Mouse (Mus musculus) myocyte (in vitro differentiated cells): ENCODE data around the gene Rnf217. TPM values are rescaled to one million over a fixed set of nuclear protein-coding genes. Genes with fewer than 3 reads are reported as not detected.

ENCODE experiments used
- H3K27me3 ChIP-seq: one replicate; pipeline ENCODE4 v1.6.1; 2011; ENCODE audit not compliant: control insufficient read depth, insufficient read depth, insufficient read length
- H3K36me3 ChIP-seq: one replicate; pipeline ENCODE4 v1.6.1; 2011; ENCODE audit not compliant: control insufficient read depth, insufficient read depth
- H3K4me2 ChIP-seq: one replicate; pipeline ENCODE4 v1.6.1; 2011; ENCODE audit warnings: low read depth, control low read depth
- H3K4me3 ChIP-seq: one replicate; pipeline ENCODE4 v1.5.1; 2011; ENCODE audit warnings: mild to moderate bottlenecking, control low read depth, moderate library complexity
- H3K79me2 ChIP-seq: one replicate; pipeline ENCODE4 v1.6.1; 2011; ENCODE audit not compliant: control insufficient read depth, insufficient read depth
- H3ac ChIP-seq: one replicate; pipeline ENCODE4 v1.6.1; 2011; ENCODE audit not compliant: control insufficient read depth, insufficient read length
- CEBPB ChIP-seq: IDR thresholded peaks from 2 replicates; pipeline ENCODE4 v1.6.1; 2011; ENCODE audit warnings: mild to moderate bottlenecking, moderate library complexity; ENCODE audit not compliant: poor library complexity, insufficient read depth, severe bottlenecking
- E2F4 ChIP-seq: IDR thresholded peaks from one replicate; pipeline ENCODE4 v1.6.1; 2011; ENCODE audit warnings: mild to moderate bottlenecking, control low read depth, moderate library complexity; ENCODE audit not compliant: insufficient read depth
- MAX ChIP-seq: IDR thresholded peaks from one replicate; pipeline ENCODE4 v1.6.1; 2011; ENCODE audit warnings: low read depth, mild to moderate bottlenecking, control low read depth
- MYOD1 ChIP-seq, 3 experiments: IDR thresholded peaks; one replicate each; pipeline ENCODE4 v1.6.1; 2011; ENCODE audit warnings: control low read depth in 2 of 3, low read depth in 2 of 3, mild to moderate bottlenecking in 2 of 3, moderate library complexity in 1 of 3; ENCODE audit not compliant: insufficient read length in 2 of 3, control insufficient read depth in 1 of 3
- MYOG ChIP-seq, 3 experiments: IDR thresholded peaks; one replicate each; pipeline ENCODE4 v1.6.1; 2011; ENCODE audit warnings: control low read depth in 2 of 3, low read depth in 2 of 3, mild to moderate bottlenecking in 2 of 3; ENCODE audit not compliant: insufficient read length in 2 of 3, control insufficient read depth in 1 of 3, insufficient read depth in 1 of 3
- POLR2A ChIP-seq: IDR thresholded peaks from one replicate; pipeline ENCODE4 v1.6.1; 2011; ENCODE audit warnings: low read depth, mild to moderate bottlenecking, control low read depth, moderate library complexity; ENCODE audit not compliant: insufficient read length
- POLR2AphosphoS2 ChIP-seq: IDR thresholded peaks from one replicate; pipeline ENCODE4 v1.6.1; 2011; ENCODE audit warnings: low read depth, control low read depth; ENCODE audit not compliant: insufficient read length
- REST ChIP-seq: IDR thresholded peaks from one replicate; pipeline ENCODE4 v1.6.1; 2011; ENCODE audit warnings: mild to moderate bottlenecking, control low read depth, moderate library complexity; ENCODE audit not compliant: insufficient read depth, insufficient read length
- SRF ChIP-seq: IDR thresholded peaks from one replicate; pipeline ENCODE4 v1.6.1; 2011; ENCODE audit warnings: low read depth; ENCODE audit not compliant: control insufficient read depth, insufficient read length
- TCF12 ChIP-seq: IDR thresholded peaks from one replicate; pipeline ENCODE4 v1.6.1; 2011; ENCODE audit warnings: mild to moderate bottlenecking, control low read depth; ENCODE audit not compliant: poor library complexity, insufficient read depth, severe bottlenecking
- TCF3 ChIP-seq: IDR thresholded peaks from one replicate; pipeline ENCODE4 v1.6.1; 2011; ENCODE audit warnings: low read depth, control low read depth; ENCODE audit not compliant: insufficient read length
- USF1 ChIP-seq: IDR thresholded peaks from one replicate; pipeline ENCODE4 v1.6.1; 2011; ENCODE audit warnings: low read depth, mild to moderate bottlenecking, control low read depth, moderate library complexity
- polyA plus RNA-seq: library from polyadenylated mRNA; unstranded; fragments of >200 nt; fragmentation: generic; extraction: Trizol; gene quantifications from one replicate; pipeline ENCODE4 v1.2.1, GENCODE M21; 2012; ENCODE audit warnings: missing spikeins

The Rnf217 gene
- polyA plus RNA-seq, 1 experiment: 5.8 TPM

DNA sequence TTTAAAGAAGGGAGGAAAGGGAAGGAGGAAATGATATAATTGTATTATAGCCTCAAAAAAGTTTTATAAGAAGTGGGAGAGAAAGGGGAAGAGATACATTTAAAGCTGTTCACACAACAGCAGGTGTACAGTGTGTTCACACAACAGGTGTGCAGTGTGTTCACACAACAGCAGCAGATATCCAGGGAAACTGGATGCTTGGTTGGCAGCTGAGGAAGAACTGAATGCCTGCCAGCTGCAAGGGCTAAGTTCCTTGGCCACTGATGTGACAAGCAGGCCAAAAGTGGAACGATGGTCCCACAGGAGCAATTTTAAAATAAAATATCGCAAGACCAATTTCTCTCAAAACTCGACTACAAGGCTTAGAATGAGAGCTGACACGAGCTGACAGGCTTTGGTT is 35.7 kb downstream of the Rnf217 start:
- Histone ChIP-seq H3K79me2 (peaks cover 94% of the 10 kb centered on the region), H3K4me2 (no peak overlapping the region), H3K27me3 (no peaks in the 10 kb centered on the region), H3ac (no peak overlapping the region), H3K36me3 (no peaks in the 10 kb centered on the region), H3K4me3 (no peak overlapping the region)
- TF ChIP-seq TCF3: peak; percentile 71
- peak; percentile 49 to 93 (median 72) for TF ChIP-seq MYOG (IDR thresholded peaks at IDR 0.05; ENCODE audit: control insufficient read depth in 1 of 3, insufficient read depth in 1 of 3, insufficient read length in 2 of 3, low read depth in 2 of 3)
- no peak for TF ChIP-seq CEBPB
- no peak for TF ChIP-seq REST
- peak; percentile 63 for TF ChIP-seq TCF12
- TF ChIP-seq POLR2AphosphoS2: no peak
- TF ChIP-seq MAX: no peak
- TF ChIP-seq MYOD1 (IDR thresholded peaks at IDR 0.05; ENCODE audit: control insufficient read depth in 1 of 3, insufficient read length in 2 of 3, low read depth in 2 of 3): peak; percentile 15 to 93 (median 88)
- no peak for TF ChIP-seq SRF
- no peak for TF ChIP-seq POLR2A

DNA sequence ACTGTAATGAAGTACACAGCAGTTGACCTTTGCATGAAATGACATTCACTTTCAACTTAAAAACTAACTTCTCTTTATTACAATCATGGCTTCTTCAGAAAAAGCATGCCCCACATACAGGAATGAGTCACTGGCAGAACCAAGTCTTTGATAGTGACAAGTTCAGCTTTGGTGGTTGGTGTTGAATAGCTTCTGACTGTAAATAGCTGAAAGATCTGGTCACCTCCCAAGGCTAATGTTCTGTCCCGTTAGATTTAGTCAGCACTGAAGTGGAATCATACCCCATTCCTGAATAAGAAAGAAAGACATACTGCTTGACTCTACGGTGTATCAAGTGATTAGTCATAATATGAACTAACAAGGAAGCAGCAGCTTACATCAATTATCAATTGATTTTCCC is 51.7 kb downstream of the Rnf217 start:
- Histone ChIP-seq H3ac (no peak overlapping the region), H3K79me2 (peaks cover 100% of the 10 kb centered on the region), H3K27me3 (no peaks in the 10 kb centered on the region), H3K4me2 (peak overlapping the region; percentile 50), H3K36me3 (no peaks in the 10 kb centered on the region), H3K4me3 (no peak overlapping the region)
- no peak for TF ChIP-seq TCF12
- TF ChIP-seq USF1: no peak
- TF ChIP-seq TCF3: no peak
- no peak for TF ChIP-seq SRF
- TF ChIP-seq POLR2AphosphoS2: no peak
- TF ChIP-seq E2F4: no peak
- TF ChIP-seq MYOG (IDR thresholded peaks at IDR 0.05; ENCODE audit: control insufficient read depth in 1 of 3, insufficient read depth in 1 of 3, insufficient read length in 2 of 3, low read depth in 2 of 3): no peak
- TF ChIP-seq MAX: no peak

DNA sequence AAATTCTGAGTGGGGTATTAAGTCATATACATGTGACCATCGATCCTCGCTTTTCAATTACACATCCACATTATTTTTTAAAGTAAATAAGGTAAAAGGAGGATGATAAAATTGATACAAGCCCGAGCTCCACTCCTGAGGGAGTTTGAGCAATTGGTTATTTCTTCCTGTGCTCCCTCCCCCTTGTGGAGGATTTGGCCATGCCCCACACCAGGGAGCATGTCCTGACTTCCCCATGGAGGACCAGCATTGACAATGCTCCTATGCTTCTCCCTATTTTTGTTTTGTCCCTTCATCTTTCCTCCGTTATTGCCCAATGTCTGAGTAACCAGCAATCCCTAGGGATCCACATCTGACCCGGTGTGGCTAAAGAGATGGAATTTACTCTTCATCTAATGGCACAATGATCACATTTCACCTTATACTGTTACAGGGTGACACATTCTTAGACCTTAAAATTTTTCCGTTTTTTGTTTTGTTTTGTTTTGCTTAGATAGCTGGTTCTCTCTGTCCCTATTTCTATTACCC is 53.5 kb downstream of the Rnf217 start:
- peaks cover 100% of the 10 kb centered on the region for H3K79me2 ChIP-seq
- no peak overlapping the region for H3ac ChIP-seq
- H3K36me3 ChIP-seq: no peaks in the 10 kb centered on the region
- H3K27me3 ChIP-seq: no peaks in the 10 kb centered on the region
- no peak for TF ChIP-seq TCF3
- peak; percentile 83 for TF ChIP-seq CEBPB
- no peak for TF ChIP-seq POLR2AphosphoS2
- no peak for TF ChIP-seq SRF
- no peak for TF ChIP-seq POLR2A
- H3K4me3 ChIP-seq: no peak overlapping the region
- H3K4me2 ChIP-seq: no peak overlapping the region

DNA sequence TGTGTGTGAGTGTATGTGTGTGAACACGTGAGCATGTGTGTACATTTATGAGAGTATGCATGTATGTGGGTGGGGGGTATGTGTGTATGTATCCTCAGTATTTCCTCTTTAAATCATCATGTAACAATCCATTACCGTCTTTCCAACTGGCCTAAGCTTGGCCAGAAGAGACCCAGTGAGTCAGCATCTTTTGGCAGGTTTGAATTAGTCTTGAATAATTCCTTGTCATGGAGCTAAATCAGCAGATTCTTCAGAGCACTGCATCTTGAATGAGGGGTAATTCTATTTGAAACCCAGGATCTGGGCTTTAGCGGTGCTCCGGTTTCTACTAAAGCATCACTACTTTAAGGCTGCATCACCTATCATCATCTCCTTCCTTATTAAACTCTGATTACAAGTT is 55.7 kb downstream of the Rnf217 start:
- Histone ChIP-seq H3ac (no peak overlapping the region), H3K79me2 (peaks cover 98% of the 10 kb centered on the region)

DNA sequence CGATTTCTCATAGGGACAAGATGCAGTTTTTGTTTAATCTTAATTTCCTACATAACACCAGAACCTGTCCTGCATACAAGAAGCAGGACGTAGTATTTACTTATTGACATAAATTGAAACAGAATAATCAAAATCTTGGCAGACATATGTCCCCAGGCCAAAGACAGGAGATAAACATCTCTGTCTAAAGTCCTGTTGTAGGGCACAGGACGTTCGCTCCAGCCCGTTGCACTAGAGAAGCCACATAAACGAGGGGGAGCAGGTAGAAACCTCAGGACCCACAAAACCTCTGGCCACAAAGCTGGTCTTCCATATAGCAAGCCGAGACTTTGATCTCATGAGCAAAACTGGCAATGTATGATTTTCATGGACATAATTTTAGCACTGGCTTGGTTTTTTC is 57.1 kb downstream of the Rnf217 start:
- TF ChIP-seq POLR2A (no peak), SRF (no peak), REST (no peak)
- H3K27me3 ChIP-seq: no peaks in the 10 kb centered on the region
- no peak overlapping the region for H3K4me2 ChIP-seq
- H3K4me3 ChIP-seq: no peak overlapping the region
- peaks cover 98% of the 10 kb centered on the region for H3K79me2 ChIP-seq
- H3K36me3 ChIP-seq: no peaks in the 10 kb centered on the region
- no peak overlapping the region for H3ac ChIP-seq

More for the DNA sequence above, 55.7 kb downstream of the Rnf217 start:
- Histone ChIP-seq H3K27me3 (no peaks in the 10 kb centered on the region), H3K4me2 (no peak overlapping the region), H3K36me3 (no peaks in the 10 kb centered on the region), H3K4me3 (no peak overlapping the region)
- TF ChIP-seq USF1: no peak
- no peak for TF ChIP-seq E2F4
- TF ChIP-seq MAX: no peak
- no peak for TF ChIP-seq MYOD1 (IDR thresholded peaks at IDR 0.05; ENCODE audit: control insufficient read depth in 1 of 3, insufficient read length in 2 of 3, low read depth in 2 of 3)
- no peak for TF ChIP-seq MYOG (IDR thresholded peaks at IDR 0.05; ENCODE audit: control insufficient read depth in 1 of 3, insufficient read depth in 1 of 3, insufficient read length in 2 of 3, low read depth in 2 of 3)
- TF ChIP-seq SRF: no peak
- no peak for TF ChIP-seq TCF12
- no peak for TF ChIP-seq CEBPB

- TF ChIP-seq REST: no peak
- no peak for TF ChIP-seq POLR2AphosphoS2
- no peak for TF ChIP-seq E2F4
- no peak for TF ChIP-seq POLR2A
- TF ChIP-seq SRF: no peak
- TF ChIP-seq CEBPB: no peak
- no peak for TF ChIP-seq MAX
- Histone ChIP-seq H3K27me3 (no peaks in the 10 kb centered on the region), H3ac (no peak overlapping the region), H3K36me3 (no peaks in the 10 kb centered on the region), H3K4me2 (no peak overlapping the region), H3K79me2 (peaks cover 98% of the 10 kb centered on the region), H3K4me3 (no peak overlapping the region)
Measured at GRCm38 (mm10) chr10:31551362-31551761, 57.6 kb downstream of the Rnf217 start.
